Mouse (Mus musculus) stomach, postnatal 0 days (tissue): ENCODE data around the gene Ticam1. TPM values are rescaled to one million over a fixed set of nuclear protein-coding genes. Genes with fewer than 3 reads are reported as not detected.

ENCODE experiments used
- ATAC-seq: fragments of 200-750 bp; cut with Nextera tagmentation; 2 replicates; pipeline ENCODE4 v1.8.0; 2017; ENCODE audit not compliant: low FRiP score, low TSS enrichment
- DNase-seq: peaks from one replicate; pipeline ENCODE4 v3.0.0-alpha.2; 2016; ENCODE audit warnings: low spot score
- H3K27ac ChIP-seq: fragments of 300-500 bp; sonication (generic); replicated peaks from 2 replicates; pipeline ENCODE4 v1.5.1; 2014; ENCODE audit warnings: mild to moderate bottlenecking, control low read depth
- H3K27me3 ChIP-seq: fragments of 300-500 bp; sonication (generic); 2 replicates; pipeline ENCODE4 v1.6.1; 2014; ENCODE audit warnings: low read length; ENCODE audit not compliant: control insufficient read depth, insufficient read depth
- H3K36me3 ChIP-seq: fragments of 300-500 bp; sonication (generic); 2 replicates; pipeline ENCODE4 v1.6.1; 2014; ENCODE audit warnings: low read length, mixed read lengths; ENCODE audit not compliant: control insufficient read depth, insufficient read depth
- H3K4me1 ChIP-seq: fragments of 300-500 bp; sonication (generic); replicated peaks from 2 replicates; pipeline ENCODE4 v1.6.1; 2014; ENCODE audit warnings: antibody characterized with exemption; ENCODE audit not compliant: control insufficient read depth, insufficient read depth
- H3K4me2 ChIP-seq: fragments of 300-500 bp; sonication (generic); replicated peaks from 2 replicates; pipeline ENCODE4 v1.6.1; 2014; ENCODE audit warnings: low read depth, mild to moderate bottlenecking, control low read depth, moderate library complexity
- H3K4me3 ChIP-seq: fragments of 300-500 bp; sonication (generic); 2 replicates; pipeline ENCODE4 v1.5.1; 2014; ENCODE audit warnings: low read depth, low read length, control low read depth
- H3K9ac ChIP-seq: fragments of 300-500 bp; sonication (generic); 2 replicates; pipeline ENCODE4 v1.6.1; 2014; ENCODE audit warnings: mild to moderate bottlenecking, low read length, control low read depth, mixed read lengths
- H3K9me3 ChIP-seq: fragments of 300-500 bp; sonication (generic); 2 replicates; pipeline ENCODE4 v1.6.1; 2016; ENCODE audit warnings: low read length; ENCODE audit not compliant: control insufficient read depth
- CTCF ChIP-seq: IDR thresholded peaks from 2 replicates; pipeline ENCODE4 v1.5.1; 2016; ENCODE audit warnings: antibody characterized with exemption, low read depth, mild to moderate bottlenecking, moderate library complexity
- EP300 ChIP-seq: optimal IDR thresholded peaks from 2 replicates; pipeline ENCODE3; 2016; ENCODE audit warnings: antibody characterized with exemption
- WGBS: fragments of 180-500 bp; shearing (Covaris S2); extraction: QIAGEN DNeasy Blood & Tissue Kit; methylation state at CpG from one replicate; pipeline ENCODE4 v1.1.7; 2014; 5-methylcytosine and 5-hydroxymethylcytosine counted together
- microRNA counts: library from miRNA; unstranded; fragments of <30 nt; microRNA quantifications from one replicate; lab custom pipeline; 2015
- microRNA-seq: library from miRNA; unstranded; fragments of <30 nt; microRNA quantifications from one replicate; pipeline ENCODE4, GENCODE M21; 2016
- polyA plus RNA-seq: library from polyadenylated mRNA; unstranded; fragments of >200 nt; fragmentation: Nextera tagmentation; extraction: Ambion mirVana; gene quantifications from 2 replicates; pipeline ENCODE4 v1.2.1, GENCODE M21; 2015

The Ticam1 gene
- polyA plus RNA-seq, 1 experiment from 2014 or later: 4.6 TPM

DNA sequence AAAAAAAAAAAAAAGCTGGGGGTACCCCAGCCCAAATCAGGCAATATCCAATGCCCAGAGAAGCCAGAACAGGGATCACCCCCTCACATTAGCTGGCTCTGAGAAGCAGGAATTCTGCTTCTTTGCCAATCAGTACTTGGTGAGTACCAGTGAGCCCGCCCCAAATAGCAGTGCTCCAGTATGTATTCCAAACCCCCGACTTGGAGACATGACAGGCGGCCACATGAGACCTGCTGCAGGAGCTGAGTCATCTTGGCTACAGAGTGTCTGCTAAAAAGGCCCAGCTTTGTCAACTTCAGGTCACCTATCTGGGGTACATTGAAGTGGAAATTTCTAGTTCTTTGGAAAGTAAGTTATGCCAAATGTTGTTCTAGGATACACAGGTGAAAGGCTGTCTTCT, 50.0 kb downstream of the Ticam1 start:
- no peak overlapping the region for H3K9ac ChIP-seq
- 74% methylated on average over 3 of the region's 3 CpGs for WGBS
- H3K9me3 ChIP-seq: no peaks in the 10 kb centered on the region
- no peak overlapping the region for H3K4me3 ChIP-seq
- no peaks in the 10 kb centered on the region for H3K4me1 ChIP-seq
- H3K36me3 ChIP-seq: no peaks in the 10 kb centered on the region
- ATAC-seq (no peak), DNase-seq (no peak)
- no peak overlapping the region for H3K27ac ChIP-seq
- H3K4me2 ChIP-seq: no peak overlapping the region
- no peak for TF ChIP-seq CTCF
- no peak for TF ChIP-seq EP300
- H3K27me3 ChIP-seq: no peaks in the 10 kb centered on the region

- Histone ChIP-seq H3K4me1 (no peaks in the 10 kb centered on the region), H3K4me2 (no peak overlapping the region), H3K36me3 (no peaks in the 10 kb centered on the region), H3K9me3 (no peaks in the 10 kb centered on the region), H3K27me3 (no peaks in the 10 kb centered on the region), H3K9ac (no peak overlapping the region), H3K4me3 (no peak overlapping the region), H3K27ac (no peak overlapping the region)
- TF ChIP-seq EP300: no peak
- TF ChIP-seq CTCF: no peak
- WGBS: 22% methylated on average over 1 of the region's 1 CpGs
- ATAC-seq (no peak), DNase-seq (no peak)
Observed at GRCm38 (mm10) chr17:56224916-56225315, 51.7 kb downstream of the Ticam1 start.

GRCm38 (mm10) chr17:56219805-56220204, 56.8 kb downstream of the Ticam1 start:
- ATAC-seq: no peak
- H3K27me3 ChIP-seq: no peaks in the 10 kb centered on the region
- TF ChIP-seq CTCF: no peak
- no peak for TF ChIP-seq EP300
- H3K4me3 ChIP-seq: no peak overlapping the region
- H3K4me2 ChIP-seq: no peak overlapping the region
- WGBS: 32% methylated on average over 3 of the region's 3 CpGs
- peak overlapping the region; percentile 40; the same call in 1 of the 2 replicates for H3K27ac ChIP-seq
- no peak for DNase-seq
- no peaks in the 10 kb centered on the region for H3K36me3 ChIP-seq
- no peak overlapping the region for H3K9ac ChIP-seq
- no peaks in the 10 kb centered on the region for H3K9me3 ChIP-seq
- peaks cover 8% of the 10 kb centered on the region; the same call in 1 of the 2 replicates for H3K4me1 ChIP-seq

MicroRNA genes within 50 kb of the gene (microRNA counts, 519-probe panel; counts per million panel counts)
- not detected for microRNA mmu-miR-7b (lab: Ali Mortazavi, UCI)

Small RNA genes lying within 50 kb of the gene (microRNA-seq; reads per million reads assigned to microRNA genes)
- gene Mir7b: 480 reads per million, percentile 64 among the genes with 10 or more reads in this experiment

Other genes with a start within 250 kb of the Ticam1 start
- 100 and 101 TPM in 2 replicates for gene Sh3gl1, start 240.2 kb downstream of the Ticam1 start, polyA plus RNA-seq
- gene Chaf1a, start 236.3 kb downstream of the Ticam1 start, polyA plus RNA-seq: 4.5 and 5.0 TPM in 2 replicates
- 43.0 and 45.1 TPM in 2 replicates for gene Ubxn6, start 201.8 kb downstream of the Ticam1 start, polyA plus RNA-seq
- gene Hdgfl2, start 197.2 kb downstream of the Ticam1 start, polyA plus RNA-seq: 37.8 and 38.4 TPM in 2 replicates
- gene Plin4, start 167.0 kb downstream of the Ticam1 start, polyA plus RNA-seq: 0.95 and 1.4 TPM in 2 replicates
- gene Plin5, start 159.2 kb downstream of the Ticam1 start, polyA plus RNA-seq: 0.48 and 0.65 TPM in 2 replicates
- gene Lrg1, start 154.8 kb downstream of the Ticam1 start, polyA plus RNA-seq: 1.2 and 1.9 TPM in 2 replicates
- gene Sema6b, start 136.4 kb downstream of the Ticam1 start, polyA plus RNA-seq: 0.31 and 0.39 TPM in 2 replicates
- gene Tnfaip8l1, start 114.3 kb downstream of the Ticam1 start, polyA plus RNA-seq: 4.4 and 5.2 TPM in 2 replicates
- gene Mydgf, start 92.9 kb downstream of the Ticam1 start, polyA plus RNA-seq: 77.0 and 83.0 TPM in 2 replicates
- 13.8 and 14.0 TPM in 2 replicates for gene Dpp9, start 57.9 kb downstream of the Ticam1 start, polyA plus RNA-seq
- gene Fem1a, start 20.0 kb downstream of the Ticam1 start, polyA plus RNA-seq: 9.6 and 10.0 TPM in 2 replicates
- gene Plin3, start 16.1 kb upstream of the Ticam1 start, polyA plus RNA-seq: 65.3 and 67.3 TPM in 2 replicates
- not detected in 2 replicates for gene Arrdc5, start 23.5 kb upstream of the Ticam1 start, polyA plus RNA-seq
- gene Uhrf1, start 26.5 kb upstream of the Ticam1 start, polyA plus RNA-seq: 18.4 and 19.5 TPM in 2 replicates
- gene Kdm4b, start 49.3 kb upstream of the Ticam1 start, polyA plus RNA-seq: 13.5 and 15.0 TPM in 2 replicates
- 22.2 and 22.8 TPM in 2 replicates for gene Ptprs, start 199.7 kb upstream of the Ticam1 start, polyA plus RNA-seq
- gene Znrf4, start 235.6 kb upstream of the Ticam1 start, polyA plus RNA-seq: not detected in 2 replicates